Mouse (Mus musculus) right cerebral cortex, postnatal 10 days (tissue): ENCODE data around the gene Sh3d21.
"Not testable (repeated sequence)": the region's sequence is repeated elsewhere in the genome, so short reads cannot be mapped to it uniquely, and the experiment has no call there.

Experiments used
- DNase-seq, 2 experiments: peaks; one replicate each; pipeline ENCODE4 v3.0.0; 2021; ENCODE audit warnings: low spot score in 2 of 2

Gene Sh3d21

DNA sequence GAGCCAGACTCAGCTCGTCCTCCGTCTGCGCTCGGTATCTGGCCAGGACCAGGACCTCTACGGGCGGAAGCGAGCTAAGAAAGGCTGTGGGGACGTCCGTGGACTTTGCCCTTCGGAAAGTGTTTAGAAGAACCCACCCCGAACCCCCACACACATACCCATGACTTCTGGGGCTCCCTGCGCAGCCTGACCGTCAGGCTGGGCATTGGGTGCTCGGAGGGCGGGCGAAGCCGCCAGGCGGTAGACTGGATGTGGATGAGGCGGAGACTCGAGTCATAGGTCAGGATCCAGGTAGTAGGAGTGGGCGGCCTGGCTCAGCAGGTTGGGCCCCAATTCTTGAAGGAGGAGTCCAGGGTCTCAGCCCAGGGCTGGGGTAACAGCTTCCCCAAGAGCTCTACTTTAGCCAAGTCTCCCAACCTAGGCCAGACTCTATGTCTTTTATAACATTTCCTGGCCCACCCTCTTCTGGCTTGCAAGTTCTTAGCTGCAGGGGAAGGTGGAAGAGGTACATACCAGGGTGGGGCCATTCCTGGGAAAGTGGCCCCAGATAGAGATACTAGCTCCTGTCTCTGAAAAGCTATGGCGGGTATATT, at the start of gene Sh3d21:
Gene Sh3d21 (minus strand): TSS at position 425 of the 593 bp plus-strand sequence.
- no peak for DNase-seq

DNA sequence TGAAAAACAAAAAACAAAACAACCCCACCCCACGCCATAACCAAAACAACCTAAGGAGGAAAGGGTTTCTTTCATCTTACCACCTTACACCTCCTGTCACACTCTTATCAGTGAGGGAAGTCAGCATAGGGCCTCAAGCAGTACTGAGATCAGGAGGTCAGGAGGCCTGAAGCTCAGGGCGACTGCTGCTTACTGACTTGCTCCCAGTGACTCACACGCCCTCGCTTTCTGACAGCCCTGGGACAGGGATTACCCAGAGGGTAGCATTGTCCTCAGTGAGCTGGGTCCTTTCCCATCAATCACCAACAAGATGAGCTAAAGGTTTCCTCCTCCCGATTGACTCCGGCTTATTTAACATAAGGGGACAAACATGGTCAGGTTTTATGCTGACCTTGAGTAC, 43.8 kb upstream of the Sh3d21 start:
- no peak for DNase-seq

DNA sequence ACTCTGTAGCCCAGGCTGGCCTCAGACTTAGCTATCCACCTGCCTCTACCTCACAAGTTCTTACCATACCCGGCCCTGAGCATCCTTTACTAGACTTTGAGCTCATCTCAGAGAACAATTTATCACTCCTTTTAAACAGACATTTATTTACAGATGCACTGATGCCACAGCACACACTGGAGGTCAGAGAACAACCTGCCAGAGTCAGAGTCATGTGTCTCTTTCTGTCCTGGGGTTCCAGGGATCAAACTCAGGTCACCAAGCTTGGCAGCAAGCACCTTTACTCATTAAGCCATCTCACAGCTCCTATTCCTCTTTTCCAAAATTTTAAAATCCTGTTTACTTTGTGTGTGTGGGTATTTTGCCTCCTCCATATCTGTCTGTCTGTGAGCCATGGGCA, 42.1 kb upstream of the Sh3d21 start:
- no peak for DNase-seq

GRCm38 (mm10) chr4:126204661-126205230, 41.5 kb upstream of the Sh3d21 start:
- DNase-seq: no peak

DNA sequence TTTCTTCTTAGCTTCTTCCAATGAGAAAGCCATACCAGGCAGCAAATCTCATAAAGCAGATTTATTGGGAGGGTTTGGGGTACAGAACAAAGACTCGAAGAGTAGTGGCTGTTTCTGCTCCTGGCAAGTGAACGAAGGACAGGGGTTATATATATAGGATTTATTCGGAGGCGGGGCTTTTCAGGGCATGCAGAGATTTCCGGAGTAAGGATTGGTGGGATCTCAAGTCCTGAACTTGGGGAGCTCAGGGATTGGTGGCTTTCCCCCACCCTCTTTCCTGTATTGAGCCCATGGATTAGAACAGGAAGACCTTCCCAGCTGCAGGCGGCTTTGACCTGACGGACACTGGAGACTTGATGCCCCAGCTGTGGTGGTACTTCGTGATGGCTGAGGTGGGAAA, 40.7 kb upstream of the Sh3d21 start:
- DNase-seq: no peak

GRCm38 (mm10) chr4:126203336-126203895, 40.1 kb upstream of the Sh3d21 start:
- DNase-seq: no peak

- DNase-seq: peak; percentile 99
Measured at GRCm38 (mm10) chr4:126202303-126203181, 39.3 kb upstream of the Sh3d21 start, which contains the start of gene Thrap3. Thrap3 (minus strand) TSS chr4:126202760.

- DNase-seq: peak; percentile 45 to 55
Measured at GRCm38 (mm10) chr4:126201514-126202302, 38.4 kb upstream of the Sh3d21 start.

DNA sequence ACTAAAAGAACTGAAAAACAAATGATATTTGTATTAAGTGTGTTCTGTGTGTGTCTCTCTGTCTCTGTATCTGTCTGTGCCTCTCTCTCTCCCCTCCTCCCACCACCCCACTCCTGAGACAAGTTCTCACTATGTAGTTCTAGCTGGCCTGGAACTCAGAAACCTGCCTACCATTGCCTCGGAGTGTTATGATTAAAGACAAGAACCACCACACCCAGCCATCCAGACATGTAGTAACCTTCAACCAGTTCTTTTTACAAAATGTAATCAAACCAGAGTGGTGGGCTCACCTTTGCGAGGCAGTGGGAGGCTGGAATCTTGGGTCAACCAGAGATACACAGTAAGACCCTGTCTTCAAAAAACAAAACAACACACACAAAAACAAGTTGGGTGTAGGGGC, 37.4 kb upstream of the Sh3d21 start:
- DNase-seq: no peak

DNA sequence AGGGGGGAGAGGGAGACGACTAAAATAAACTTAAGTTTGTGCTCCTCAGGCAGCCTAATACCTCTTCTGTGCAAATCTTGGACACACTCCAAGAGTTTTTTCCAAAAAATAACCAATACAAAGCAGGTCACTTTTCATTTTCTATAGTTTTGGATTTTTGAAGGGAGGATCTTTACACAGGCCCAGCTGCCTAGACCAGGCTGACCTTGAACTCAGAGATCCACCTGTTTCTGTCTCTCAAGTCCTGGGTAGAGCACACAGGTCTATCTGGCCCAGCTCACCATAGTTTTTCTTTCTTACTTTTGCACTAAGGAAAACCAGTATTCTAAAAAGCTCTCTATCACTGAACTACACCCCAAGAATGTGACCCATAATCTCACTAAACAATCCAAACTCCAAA, 36.7 kb upstream of the Sh3d21 start:
- no peak for DNase-seq

DNA sequence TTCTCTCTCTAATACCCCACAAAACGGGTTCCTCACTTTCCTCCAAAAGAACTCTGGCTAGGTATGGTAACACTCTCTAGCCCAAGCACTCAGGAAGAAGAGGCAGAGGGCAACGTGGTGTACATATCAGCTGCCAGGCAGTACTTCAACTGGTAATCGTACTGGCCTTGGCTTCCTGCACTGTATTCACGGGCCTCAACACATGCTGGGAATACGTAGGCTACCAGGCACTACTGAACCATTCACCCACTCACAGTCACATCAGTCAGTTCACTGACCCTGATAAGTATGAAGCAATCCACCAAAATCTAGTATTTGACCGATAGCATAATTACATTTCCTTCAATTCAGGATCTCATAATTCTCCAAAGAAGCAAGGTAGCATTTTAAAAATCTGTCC, 36.3 kb upstream of the Sh3d21 start:
- DNase-seq: no peak

DNA sequence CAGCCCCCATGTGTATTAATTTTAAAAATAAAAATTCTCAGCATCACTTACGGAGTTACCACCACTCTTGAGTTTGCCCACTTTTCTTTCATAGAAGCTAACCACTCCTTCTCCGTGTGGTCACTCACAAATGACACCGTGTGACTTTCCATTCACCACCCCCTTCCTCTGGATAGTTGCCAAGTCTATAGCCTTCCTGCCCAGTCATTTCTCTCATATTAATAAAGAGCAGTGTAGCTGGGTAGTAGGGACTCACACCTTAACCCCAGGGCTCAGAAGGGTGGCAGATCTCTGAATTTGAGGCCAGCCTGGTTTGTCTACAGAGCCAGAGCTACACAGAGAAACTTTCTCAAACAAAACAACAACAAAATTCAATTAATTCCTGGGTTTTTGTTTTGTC, 34.2 kb upstream of the Sh3d21 start:
- DNase-seq: no peak

DNA sequence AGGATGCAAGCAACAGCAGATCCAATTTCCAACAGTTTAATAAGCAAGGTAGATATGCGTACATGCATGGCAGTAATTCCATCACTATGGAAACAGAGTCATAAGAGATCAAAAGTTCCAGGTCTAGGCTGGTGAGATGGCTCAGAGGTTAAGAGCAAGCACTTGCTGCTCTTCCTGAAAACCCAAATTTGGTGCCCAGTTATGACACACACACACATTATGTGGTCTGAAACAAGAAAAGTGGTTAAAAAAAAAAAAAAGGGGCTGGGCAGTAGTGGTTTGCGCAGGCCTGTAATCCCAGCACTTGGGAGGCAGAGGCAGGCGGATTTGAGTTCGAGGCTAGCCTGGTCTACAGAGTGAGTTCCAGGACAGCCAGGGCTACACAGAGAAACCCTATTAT, 31.6 kb upstream of the Sh3d21 start:
- no peak for DNase-seq

DNA sequence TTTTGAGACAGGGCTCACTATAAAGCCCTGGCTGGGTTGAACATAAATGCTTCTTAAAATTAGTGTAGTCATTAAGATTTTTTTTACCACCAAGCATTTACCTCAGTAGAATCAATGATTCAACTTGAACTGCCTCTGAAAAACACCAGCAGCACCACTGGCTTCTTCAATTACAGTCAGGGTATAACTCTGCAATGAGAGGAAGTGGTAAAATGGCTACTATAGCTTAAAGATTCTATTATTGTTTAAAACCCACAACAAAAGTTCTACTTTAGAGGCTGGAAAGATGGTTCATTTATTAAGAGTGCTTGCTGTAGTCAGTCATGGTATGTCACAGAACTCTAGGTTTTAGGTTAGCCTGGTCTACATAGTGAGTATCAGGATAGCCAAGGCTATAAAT, 30.9 kb upstream of the Sh3d21 start:
- no peak for DNase-seq

DNA sequence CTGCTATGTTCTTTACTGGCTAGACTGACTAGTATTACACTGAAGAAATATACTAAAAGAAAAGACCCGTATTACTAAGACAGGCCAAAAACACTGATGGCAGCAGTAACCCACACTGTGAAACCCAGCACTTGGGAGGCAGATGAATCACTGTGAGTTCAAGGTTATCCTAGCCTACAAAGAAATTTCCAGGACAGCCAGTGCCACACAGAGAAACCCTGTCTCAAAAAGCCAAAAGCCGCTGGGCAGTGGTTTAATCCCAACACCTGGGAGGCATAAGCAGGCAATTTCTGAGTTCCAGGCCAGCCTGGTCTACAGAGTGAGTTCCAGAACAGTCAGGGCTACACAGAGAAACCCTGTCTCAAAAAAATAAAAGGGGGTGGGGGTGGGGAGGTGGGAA, 27.3 kb upstream of the Sh3d21 start:
- DNase-seq: no peak

DNA sequence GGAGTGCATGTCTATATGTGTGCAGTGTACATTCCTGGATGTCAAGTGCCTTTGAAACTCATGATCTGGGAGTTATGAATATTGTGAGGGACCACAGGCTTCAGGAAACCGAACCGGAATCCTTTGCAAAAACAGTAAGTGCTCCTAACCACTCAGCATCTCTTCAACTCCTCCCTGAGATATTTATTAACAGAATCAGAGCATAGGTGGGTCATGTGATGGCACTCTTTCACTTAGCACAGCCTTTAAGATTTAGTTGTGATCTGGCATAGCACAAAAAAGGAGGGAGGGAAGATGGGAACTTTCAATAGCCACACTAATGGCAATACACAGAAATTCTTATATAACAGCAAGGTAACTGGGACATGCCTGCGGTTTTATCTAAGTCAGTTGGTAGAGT, 23.8 kb upstream of the Sh3d21 start:
- no peak for DNase-seq

- no peak for DNase-seq
Measured at GRCm38 (mm10) chr4:126183034-126183433, 19.7 kb upstream of the Sh3d21 start.

DNA sequence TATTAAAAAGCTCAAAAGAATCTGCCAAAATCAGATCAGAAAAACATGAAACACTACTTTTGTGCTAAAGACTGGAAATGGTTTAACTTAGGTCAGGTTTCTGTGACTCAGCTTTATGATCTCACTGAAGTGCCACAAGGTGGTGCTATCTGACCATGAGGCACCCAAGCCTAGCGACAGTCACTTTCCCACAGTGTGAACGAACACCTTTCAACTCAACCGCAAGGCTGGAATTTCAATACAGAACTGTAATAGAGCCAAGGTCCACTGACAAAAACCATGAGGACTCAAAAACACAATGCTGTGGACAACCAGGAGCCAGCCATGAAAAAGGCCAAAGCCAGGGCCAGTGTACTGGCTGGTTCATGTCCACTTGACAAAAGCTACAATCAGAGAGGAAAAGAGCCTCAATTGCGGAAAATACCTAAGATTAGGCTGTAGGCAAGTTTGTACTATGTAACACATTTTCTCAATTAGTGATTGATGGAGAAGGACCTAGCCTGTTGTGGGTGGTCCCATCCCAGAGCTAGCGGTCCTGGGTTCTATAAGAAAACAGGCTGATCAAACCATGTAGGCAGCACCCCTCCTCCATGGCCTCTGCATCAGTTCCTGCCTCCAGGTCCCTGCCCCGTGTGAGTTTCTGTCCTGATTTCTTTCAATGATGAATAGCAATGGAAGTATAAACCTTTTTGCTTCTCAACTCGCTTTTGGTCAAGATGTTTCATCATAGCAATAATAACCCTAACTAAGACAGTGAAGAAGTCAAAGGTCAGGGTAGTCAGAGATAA, 18.1 kb upstream of the Sh3d21 start:
- peak; percentile 59 to 64 for DNase-seq

DNA sequence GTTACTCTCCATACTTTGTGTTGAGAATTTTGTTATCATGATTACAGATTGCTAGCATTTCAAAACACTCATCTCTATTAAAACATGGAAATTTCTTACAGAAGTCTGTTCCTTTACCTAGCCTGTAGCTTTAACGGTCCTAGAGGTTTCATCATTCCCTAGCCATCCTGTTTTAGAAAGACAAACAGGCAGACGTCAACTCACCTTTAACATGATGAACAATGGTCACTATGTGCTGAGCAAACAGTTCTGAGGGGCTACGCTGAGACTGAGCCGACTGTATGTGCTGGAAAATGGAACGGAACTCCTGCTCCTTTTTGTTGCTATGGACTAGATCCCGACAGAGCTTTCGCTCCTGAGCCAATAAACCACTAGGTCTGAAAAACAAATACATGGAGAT, 12.7 kb upstream of the Sh3d21 start:
- not testable (repeated sequence) for DNase-seq

- DNase-seq: no peak
Measured at GRCm38 (mm10) chr4:126173800-126174199, 10.5 kb upstream of the Sh3d21 start.

DNA sequence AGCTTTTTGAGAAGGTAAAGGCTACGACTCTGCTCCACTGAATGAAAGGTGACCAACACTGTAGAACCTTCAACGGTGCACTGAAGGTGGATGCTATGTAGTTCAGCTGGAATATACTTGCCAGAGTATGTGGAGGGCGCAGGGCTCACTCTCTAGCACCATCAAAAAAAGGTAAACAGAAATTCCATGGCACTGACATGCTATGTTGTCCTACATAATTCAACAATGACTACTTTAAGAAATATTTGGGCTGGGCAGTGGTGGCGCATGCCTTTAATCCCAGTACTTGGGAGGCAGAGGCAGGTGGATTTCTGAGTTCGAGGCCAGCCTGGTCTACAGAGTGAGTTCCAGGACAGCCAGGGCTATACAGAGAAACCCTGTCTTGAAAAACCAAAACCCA, 7.4 kb upstream of the Sh3d21 start:
- not testable (repeated sequence) for DNase-seq
